Mouse (Mus musculus) embryonic facial prominence, embryonic 13.5 days (tissue): ENCODE results near the gene Pik3c2b. TPM values are rescaled to one million over a fixed set of nuclear protein-coding genes. Genes with fewer than 3 reads are reported as not detected.
"Not testable (repeated sequence)": the region's sequence is repeated elsewhere in the genome, so short reads cannot be mapped to it uniquely, and the experiment has no call there.

ENCODE experiments used
- ATAC-seq: fragments of 200-750 bp; cut with Nextera tagmentation; 2 replicates; pipeline ENCODE4 v1.8.0; 2017; ENCODE audit warnings: low read depth; ENCODE audit not compliant: insufficient number of reproducible peaks, insufficient read depth, low FRiP score, low TSS enrichment
- H3K27ac ChIP-seq: fragments of 300-500 bp; sonication (generic); 2 replicates; pipeline ENCODE4 v1.5.1; 2015; ENCODE audit warnings: moderate library complexity, mild to moderate bottlenecking, inconsistent platforms
- H3K27me3 ChIP-seq: fragments of 300-500 bp; sonication (generic); 2 replicates; pipeline ENCODE4 v1.6.1; 2015; ENCODE audit warnings: mild to moderate bottlenecking, inconsistent platforms
- H3K36me3 ChIP-seq: fragments of 300-500 bp; sonication (generic); 2 replicates; pipeline ENCODE4 v1.6.1; 2015; ENCODE audit warnings: mild to moderate bottlenecking, inconsistent platforms
- H3K4me1 ChIP-seq: fragments of 300-500 bp; sonication (generic); 2 replicates; pipeline ENCODE4 v1.6.1; 2015; ENCODE audit warnings: inconsistent platforms
- H3K4me2 ChIP-seq: fragments of 300-500 bp; sonication (generic); 2 replicates; pipeline ENCODE4 v1.6.1; 2015; ENCODE audit warnings: moderate library complexity, mild to moderate bottlenecking, inconsistent platforms
- H3K4me3 ChIP-seq: fragments of 300-500 bp; sonication (generic); 2 replicates; pipeline ENCODE4 v1.5.1; 2015; ENCODE audit warnings: mild to moderate bottlenecking, inconsistent platforms
- H3K9ac ChIP-seq: fragments of 300-500 bp; sonication (generic); 2 replicates; pipeline ENCODE4 v1.6.1; 2015; ENCODE audit warnings: mild to moderate bottlenecking, inconsistent platforms
- H3K9me3 ChIP-seq: fragments of 300-500 bp; sonication (generic); 2 replicates; pipeline ENCODE4 v1.6.1; 2016; ENCODE audit warnings: inconsistent platforms
- WGBS: fragments of 180-500 bp; shearing (Covaris S2); methylation state at CpG from one replicate; pipeline ENCODE4 v1.1.7; 2015; ENCODE audit warnings: mixed read lengths; 5-methylcytosine and 5-hydroxymethylcytosine counted together
- polyA plus RNA-seq: library from polyadenylated mRNA; unstranded; fragments of >200 nt; fragmentation: Nextera tagmentation; extraction: Ambion mirVana; gene quantifications from 2 replicates; pipeline ENCODE4 v1.2.1, GENCODE M21; 2015

Pik3c2b gene
- polyA plus RNA-seq, 1 experiment from 2014 or later = 7.4 TPM

- not testable (repeated sequence) for H3K36me3 ChIP-seq, H3K27me3 ChIP-seq, H3K4me1 ChIP-seq, H3K9ac ChIP-seq, H3K27ac ChIP-seq, H3K4me2 ChIP-seq, ATAC-seq, H3K9me3 ChIP-seq, H3K4me3 ChIP-seq
- 60% methylated on average over 7 of the region's 7 CpGs for WGBS
Observed at GRCm38 (mm10) chr1:133034682-133035081, 10.8 kb upstream of the Pik3c2b start.

DNA sequence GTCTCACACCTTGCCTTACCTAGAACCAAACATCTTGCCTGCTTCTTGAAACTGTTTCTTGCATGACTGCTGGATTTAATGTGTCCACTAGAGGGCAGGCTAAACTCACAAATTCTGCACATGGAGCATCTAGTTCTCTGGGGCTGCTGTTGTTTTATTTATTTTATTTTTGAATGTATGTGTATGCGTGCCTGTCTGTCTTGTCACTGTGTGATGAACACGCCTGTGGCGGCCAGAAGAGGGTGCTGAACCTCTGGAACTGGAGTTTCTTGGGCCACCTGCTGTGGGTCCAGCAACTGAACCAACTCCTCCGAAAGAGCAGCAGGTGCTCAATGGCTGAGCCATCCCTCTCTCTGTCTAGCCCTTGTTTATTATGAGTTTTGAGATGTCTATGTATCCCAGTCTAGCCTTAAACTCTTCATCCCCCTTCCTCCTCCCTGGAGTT lies 5.9 kb upstream of the Pik3c2b start:
- 17% methylated on average over 4 of the region's 4 CpGs for WGBS
- Histone ChIP-seq H3K36me3 (no peaks in the 10 kb centered on the region), H3K9me3 (no peaks in the 10 kb centered on the region), H3K9ac (no peak overlapping the region), H3K4me1 (no peaks in the 10 kb centered on the region), H3K4me2 (no peak overlapping the region), H3K27me3 (no peaks in the 10 kb centered on the region), H3K4me3 (no peak overlapping the region), H3K27ac (no peak overlapping the region)
- 0 out of 2 replicates have a peak, but pooled peaks have one; percentile 35 for ATAC-seq

- Histone ChIP-seq H3K4me1 (peaks cover 39% of the 10 kb centered on the region), H3K4me2 (peak overlapping the region; percentile 69), H3K36me3 (no peaks in the 10 kb centered on the region), H3K9me3 (no peaks in the 10 kb centered on the region), H3K4me3 (peak overlapping the region; percentile 86), H3K27me3 (no peaks in the 10 kb centered on the region), H3K9ac (peak overlapping the region; percentile 93), H3K27ac (peak overlapping the region; percentile 86)
- peak; percentile 83 for ATAC-seq
- WGBS = under 1% methylated on average over 58 of the region's 71 CpGs
Observed at GRCm38 (mm10) chr1:133045861-133046440, 484 bp downstream of the Pik3c2b start.

DNA sequence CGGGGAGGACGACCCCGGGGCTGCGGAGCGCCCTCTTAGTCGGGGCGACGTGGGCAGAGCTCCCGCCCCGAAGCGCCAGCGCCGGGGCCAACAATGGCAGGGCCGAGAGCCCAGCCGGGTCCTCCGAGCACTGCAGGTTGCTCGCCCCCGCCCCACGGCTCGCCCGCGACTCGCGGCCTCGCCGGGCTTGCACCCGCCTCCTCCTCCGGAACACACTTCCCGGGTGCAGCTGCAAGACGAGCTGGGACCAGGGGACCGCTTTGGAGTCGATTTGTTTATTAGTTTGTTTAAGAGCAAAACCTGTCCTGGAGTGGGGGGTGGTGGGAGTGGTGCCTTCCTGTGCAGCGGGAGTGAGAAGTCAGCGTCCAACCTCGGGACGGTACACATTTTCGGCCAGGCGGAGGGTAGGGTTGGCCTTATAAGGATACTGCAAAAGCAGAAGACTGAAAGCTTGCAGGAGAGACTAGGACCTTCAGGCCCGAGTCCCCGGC lies 1.0 kb downstream of the Pik3c2b start:
- under 1% methylated on average over 33 of the region's 40 CpGs for WGBS
- H3K4me1 ChIP-seq = peaks cover 39% of the 10 kb centered on the region
- no peaks in the 10 kb centered on the region for H3K9me3 ChIP-seq
- peak overlapping the region; percentile 86 for H3K27ac ChIP-seq
- no peaks in the 10 kb centered on the region for H3K36me3 ChIP-seq
- peak overlapping the region; percentile 93 for H3K9ac ChIP-seq
- no peaks in the 10 kb centered on the region for H3K27me3 ChIP-seq
- peak overlapping the region; percentile 86 for H3K4me3 ChIP-seq
- H3K4me2 ChIP-seq = peak overlapping the region; percentile 69
- ATAC-seq = peak; percentile 52; the same call in 1 of the 2 replicates

- H3K27ac ChIP-seq = peak overlapping the region; percentile 86
- H3K4me2 ChIP-seq = peak overlapping the region; percentile 69
- no peaks in the 10 kb centered on the region for H3K9me3 ChIP-seq
- H3K27me3 ChIP-seq = no peaks in the 10 kb centered on the region
- no peaks in the 10 kb centered on the region for H3K36me3 ChIP-seq
- WGBS = 41% methylated on average over 8 of the region's 8 CpGs
- peaks cover 39% of the 10 kb centered on the region for H3K4me1 ChIP-seq
- H3K9ac ChIP-seq = peak overlapping the region; percentile 93
- H3K4me3 ChIP-seq = peak overlapping the region; percentile 86
- ATAC-seq = no peak
Observed at GRCm38 (mm10) chr1:133047575-133047974, 2.1 kb downstream of the Pik3c2b start.

GRCm38 (mm10) chr1:133048690-133049089 lies 3.2 kb downstream of the Pik3c2b start:
- H3K27me3 ChIP-seq = no peaks in the 10 kb centered on the region
- no peaks in the 10 kb centered on the region for H3K9me3 ChIP-seq
- H3K4me2 ChIP-seq = no peak overlapping the region
- 52% methylated on average over 2 of the region's 2 CpGs for WGBS
- H3K27ac ChIP-seq = no peak overlapping the region
- peaks cover 39% of the 10 kb centered on the region for H3K4me1 ChIP-seq
- no peak for ATAC-seq
- H3K36me3 ChIP-seq = no peaks in the 10 kb centered on the region
- no peak overlapping the region for H3K4me3 ChIP-seq
- H3K9ac ChIP-seq = peak overlapping the region; percentile 27; the same call in 1 of the 2 replicates

- ATAC-seq = no peak
- no peak overlapping the region for H3K4me2 ChIP-seq
- H3K9me3 ChIP-seq = no peaks in the 10 kb centered on the region
- H3K36me3 ChIP-seq = no peaks in the 10 kb centered on the region
- WGBS = 24% methylated on average over 11 of the region's 11 CpGs
- peaks cover 35% of the 10 kb centered on the region for H3K4me1 ChIP-seq
- H3K27ac ChIP-seq = no peak overlapping the region
- H3K27me3 ChIP-seq = no peaks in the 10 kb centered on the region
- H3K9ac ChIP-seq = no peak overlapping the region
- H3K4me3 ChIP-seq = no peak overlapping the region
Observed at GRCm38 (mm10) chr1:133050001-133050431, 4.5 kb downstream of the Pik3c2b start.

- Histone ChIP-seq H3K27ac (no peak overlapping the region), H3K4me1 (peaks cover 30% of the 10 kb centered on the region), H3K4me3 (no peak overlapping the region), H3K9ac (no peak overlapping the region), H3K36me3 (no peaks in the 10 kb centered on the region), H3K4me2 (no peak overlapping the region), H3K9me3 (no peaks in the 10 kb centered on the region), H3K27me3 (no peaks in the 10 kb centered on the region)
- ATAC-seq = no peak
- WGBS = 84% methylated on average over 2 of the region's 2 CpGs
Observed at GRCm38 (mm10) chr1:133051829-133052228, 6.4 kb downstream of the Pik3c2b start.

GRCm38 (mm10) chr1:133053034-133053433 lies 7.6 kb downstream of the Pik3c2b start:
- Histone ChIP-seq H3K4me2 (no peak overlapping the region), H3K4me1 (peaks cover 29% of the 10 kb centered on the region), H3K27me3 (no peaks in the 10 kb centered on the region), H3K27ac (no peak overlapping the region), H3K36me3 (no peaks in the 10 kb centered on the region), H3K9me3 (no peaks in the 10 kb centered on the region), H3K9ac (no peak overlapping the region), H3K4me3 (no peak overlapping the region)
- WGBS = 60% methylated on average over 5 of the region's 5 CpGs
- no peak for ATAC-seq

- no peaks in the 10 kb centered on the region for H3K27me3 ChIP-seq
- no peak overlapping the region for H3K4me2 ChIP-seq
- WGBS = 79% methylated on average over 8 of the region's 8 CpGs
- H3K36me3 ChIP-seq = no peaks in the 10 kb centered on the region
- H3K4me3 ChIP-seq = no peak overlapping the region
- ATAC-seq = no peak
- no peak overlapping the region for H3K9ac ChIP-seq
- peaks cover 20% of the 10 kb centered on the region for H3K4me1 ChIP-seq
- no peak overlapping the region; the same call in 1 of the 2 replicates for H3K27ac ChIP-seq
- no peaks in the 10 kb centered on the region for H3K9me3 ChIP-seq
Observed at GRCm38 (mm10) chr1:133054326-133054725, 8.9 kb downstream of the Pik3c2b start.

- Histone ChIP-seq H3K9ac (no peak overlapping the region), H3K4me1 (peaks cover 27% of the 10 kb centered on the region), H3K4me3 (no peak overlapping the region), H3K27me3 (no peaks in the 10 kb centered on the region), H3K9me3 (no peaks in the 10 kb centered on the region), H3K36me3 (no peaks in the 10 kb centered on the region), H3K4me2 (no peak overlapping the region), H3K27ac (peak overlapping the region; percentile 64)
- no peak for ATAC-seq
- 38% methylated on average over 7 of the region's 7 CpGs for WGBS
Observed at GRCm38 (mm10) chr1:133057345-133058034, 12.0 kb downstream of the Pik3c2b start.

DNA sequence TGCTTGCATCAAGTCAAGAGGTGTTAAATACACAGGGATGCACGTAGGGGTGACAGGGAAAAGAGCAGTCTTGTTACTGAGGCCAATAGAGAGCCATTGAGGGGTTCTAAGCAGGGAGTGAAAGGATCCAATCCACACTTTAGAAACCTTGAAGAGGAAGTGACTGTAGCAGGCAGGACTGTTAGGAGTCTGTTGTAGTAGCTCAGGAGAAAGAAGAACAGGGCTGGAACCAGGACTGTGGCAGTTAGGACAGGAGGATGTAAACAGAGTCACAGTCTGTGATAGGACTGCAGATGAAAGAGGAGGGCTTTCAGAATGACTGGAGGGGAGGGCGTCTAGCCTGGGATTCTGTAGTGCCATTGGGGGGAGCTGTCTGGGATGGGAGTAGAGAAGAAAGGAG lies 14.1 kb downstream of the Pik3c2b start:
- ATAC-seq = no peak
- Histone ChIP-seq H3K4me1 (peaks cover 27% of the 10 kb centered on the region), H3K27me3 (no peaks in the 10 kb centered on the region), H3K27ac (no peak overlapping the region), H3K9me3 (no peaks in the 10 kb centered on the region), H3K4me3 (no peak overlapping the region), H3K4me2 (no peak overlapping the region), H3K36me3 (peaks cover 9% of the 10 kb centered on the region; the same call in 1 of the 2 replicates), H3K9ac (no peak overlapping the region)
- WGBS = 48% methylated on average over 2 of the region's 2 CpGs
